Mouse (Mus musculus): ENCODE measurements around the gene Slc19a3. TPM values are rescaled to one million over a fixed set of nuclear protein-coding genes. Genes with fewer than 3 reads are reported as not detected.

Slc19a3 gene
- total RNA-seq (2014; rRNA removed), result 0.85 and 1.3 TPM in 2 replicates
- 0.69 and 0.99 TPM in 2 replicates for polyA plus RNA-seq (2015; fragmentation: Nextera tagmentation; extraction: Ambion mirVana)

GRCm38 (mm10) chr1:83038109-83038672 is at the start of gene Slc19a3:
Slc19a3 (minus strand) TSS chr1:83038448.
- DNase-seq (peak; percentile 77), ATAC-seq (peak; percentile 98)
- H3K27ac ChIP-seq (ENCODE audit: low read depth, low read length), result no peak within 1 kb of the TSS
- WGBS, result under 1% methylated on average over 25 of the region's 25 CpGs
- TF ChIP-seq CTCF (IDR thresholded peaks at IDR 0.05; ENCODE audit: low read depth), result no peak
- H3K9ac ChIP-seq, result peak within 1 kb of the TSS; percentile 54
- peak within 1 kb of the TSS; percentile 47 for H3K4me3 ChIP-seq (ENCODE audit: low read depth, low read length)
- no peaks in the 10 kb centered on the region for H3K4me1 ChIP-seq (ENCODE audit: insufficient read depth)
- no peaks in the 10 kb centered on the region for H3K9me3 ChIP-seq (ENCODE audit: low read length)
- peak within 1 kb of the TSS; percentile 79 for H3K4me2 ChIP-seq (ENCODE audit: low read depth)
- H3K36me3 ChIP-seq (ENCODE audit: insufficient read depth), result no peaks in the 10 kb centered on the region
- no peaks in the 10 kb centered on the region for H3K27me3 ChIP-seq (ENCODE audit: insufficient read depth, low read length)

- ATAC-seq (no peak), DNase-seq (no peak)
- no peak overlapping the region for H3K4me3 ChIP-seq (ENCODE audit: low read depth, low read length)
- no peaks in the 10 kb centered on the region for H3K27me3 ChIP-seq (ENCODE audit: insufficient read depth, low read length)
- no peaks in the 10 kb centered on the region for H3K4me1 ChIP-seq (ENCODE audit: insufficient read depth)
- no peaks in the 10 kb centered on the region for H3K36me3 ChIP-seq (ENCODE audit: insufficient read depth)
- H3K9ac ChIP-seq, result no peak overlapping the region
- H3K4me2 ChIP-seq (ENCODE audit: low read depth), result no peak overlapping the region
- 90% methylated on average over 2 of the region's 2 CpGs for whole genome bisulfite sequencing
- no peak overlapping the region for H3K27ac ChIP-seq (ENCODE audit: low read depth, low read length)
- TF ChIP-seq CTCF (IDR thresholded peaks at IDR 0.05; ENCODE audit: low read depth), result no peak
- H3K9me3 ChIP-seq (ENCODE audit: low read length), result no peaks in the 10 kb centered on the region
These were observed 46.5 kb upstream of the Slc19a3 start for GRCm38 (mm10) chr1:83084790-83085189.

- 79% methylated on average over 6 of the region's 6 CpGs for WGBS
- Histone ChIP-seq H3K4me1 (ENCODE audit: insufficient read depth) (no peaks in the 10 kb centered on the region), H3K9ac (no peak overlapping the region)
These were observed 38.8 kb upstream of the Slc19a3 start for GRCm38 (mm10) chr1:83077016-83077415.

GRCm38 (mm10) chr1:83076190-83076917 is 38.1 kb upstream of the Slc19a3 start:
- H3K36me3 ChIP-seq (ENCODE audit: insufficient read depth), result no peaks in the 10 kb centered on the region
- H3K27ac ChIP-seq (ENCODE audit: low read depth, low read length), result no peak overlapping the region
- ATAC-seq (peak; percentile 96), DNase-seq (peak; percentile 89)
- H3K4me2 ChIP-seq (ENCODE audit: low read depth), result peak overlapping the region; percentile 51
- peak overlapping the region; percentile 45 for H3K9ac ChIP-seq
- H3K4me1 ChIP-seq (ENCODE audit: insufficient read depth), result no peaks in the 10 kb centered on the region
- H3K27me3 ChIP-seq (ENCODE audit: insufficient read depth, low read length), result no peaks in the 10 kb centered on the region
- TF ChIP-seq CTCF (IDR thresholded peaks at IDR 0.05; ENCODE audit: low read depth), result peak; percentile 94
- WGBS, result 46% methylated on average over 11 of the region's 11 CpGs
- peak overlapping the region; percentile 30 for H3K4me3 ChIP-seq (ENCODE audit: low read depth, low read length)
- H3K9me3 ChIP-seq (ENCODE audit: low read length), result no peaks in the 10 kb centered on the region

More at GRCm38 (mm10) chr1:83077016-83077415, 38.8 kb upstream of the Slc19a3 start:
- Histone ChIP-seq H3K27me3 (ENCODE audit: insufficient read depth, low read length) (no peaks in the 10 kb centered on the region), H3K4me2 (ENCODE audit: low read depth) (no peak overlapping the region), H3K36me3 (ENCODE audit: insufficient read depth) (no peaks in the 10 kb centered on the region), H3K9me3 (ENCODE audit: low read length) (no peaks in the 10 kb centered on the region), H3K4me3 (ENCODE audit: low read depth, low read length) (no peak overlapping the region), H3K27ac (ENCODE audit: low read depth, low read length) (no peak overlapping the region)
- no peak for ATAC-seq
- DNase-seq, result no peak
- TF ChIP-seq CTCF (IDR thresholded peaks at IDR 0.05; ENCODE audit: low read depth), result no peak

- WGBS, result 30% methylated on average over 15 of the region's 15 CpGs
These were observed 37.4 kb upstream of the Slc19a3 start for GRCm38 (mm10) chr1:83075526-83076189.

GRCm38 (mm10) chr1:83067205-83067604 is 29.0 kb upstream of the Slc19a3 start:
- Histone ChIP-seq H3K9ac (no peak overlapping the region), H3K4me3 (ENCODE audit: low read depth, low read length) (no peak overlapping the region), H3K9me3 (ENCODE audit: low read length) (no peaks in the 10 kb centered on the region), H3K27me3 (ENCODE audit: insufficient read depth, low read length) (no peaks in the 10 kb centered on the region), H3K36me3 (ENCODE audit: insufficient read depth) (no peaks in the 10 kb centered on the region), H3K4me1 (ENCODE audit: insufficient read depth) (no peaks in the 10 kb centered on the region), H3K4me2 (ENCODE audit: low read depth) (no peak overlapping the region), H3K27ac (ENCODE audit: low read depth, low read length) (peak overlapping the region; percentile 54; the same call in 1 of the 2 replicates)
- ATAC-seq (no peak; the same call in 1 of the 2 replicates), DNase-seq (no peak)
- 79% methylated on average over 10 of the region's 10 CpGs for WGBS
- no peak for TF ChIP-seq CTCF (IDR thresholded peaks at IDR 0.05; ENCODE audit: low read depth)

More at GRCm38 (mm10) chr1:83075526-83076189, 37.4 kb upstream of the Slc19a3 start:
- Histone ChIP-seq H3K36me3 (ENCODE audit: insufficient read depth) (no peaks in the 10 kb centered on the region), H3K9ac (peak overlapping the region; percentile 45), H3K4me3 (ENCODE audit: low read depth, low read length) (peak overlapping the region; percentile 30), H3K27ac (ENCODE audit: low read depth, low read length) (no peak overlapping the region), H3K9me3 (ENCODE audit: low read length) (no peaks in the 10 kb centered on the region), H3K4me1 (ENCODE audit: insufficient read depth) (no peaks in the 10 kb centered on the region), H3K4me2 (ENCODE audit: low read depth) (peak overlapping the region; percentile 51), H3K27me3 (ENCODE audit: insufficient read depth, low read length) (no peaks in the 10 kb centered on the region)
- TF ChIP-seq CTCF (IDR thresholded peaks at IDR 0.05; ENCODE audit: low read depth), result no peak
- DNase-seq (no peak), ATAC-seq (peak; percentile 59)

All from forebrain, postnatal 0 days (tissue).